Mouse (Mus musculus) embryonic fibroblast, embryonic 13.5 days (primary cell): Measurements from ENCODE around the gene Gm28048. TPM values are rescaled to one million over a fixed set of nuclear protein-coding genes. Genes with fewer than 3 reads are reported as not detected.

Experiments used
- H3K27ac ChIP-seq: 2 replicates; pipeline ENCODE4 v1.5.1; 2012; ENCODE audit warnings: low read length, control low read depth, inconsistent platforms; ENCODE audit not compliant: insufficient read depth
- H3K4me1 ChIP-seq: 2 replicates; pipeline ENCODE4 v1.6.1; 2011; ENCODE audit warnings: low read length; ENCODE audit not compliant: control insufficient read depth, insufficient read depth
- H3K4me3 ChIP-seq: 2 replicates; pipeline ENCODE4 v1.5.1; 2011; ENCODE audit warnings: mild to moderate bottlenecking, control low read depth, low read length; ENCODE audit not compliant: insufficient read depth
- CTCF ChIP-seq: IDR thresholded peaks from 2 replicates; pipeline ENCODE4 v1.5.1; 2011; ENCODE audit warnings: mild to moderate bottlenecking, control low read depth, low read length, moderate library complexity, borderline replicate concordance; ENCODE audit not compliant: insufficient read depth
- POLR2A ChIP-seq: IDR thresholded peaks from 2 replicates; pipeline ENCODE4 v1.6.1; 2011; ENCODE audit warnings: low read depth, mild to moderate bottlenecking, control low read depth, low read length, moderate library complexity
- polyA plus RNA-seq: library from polyadenylated mRNA; stranded (reverse); fragments of >200 nt; gene quantifications from 2 replicates; pipeline ENCODE4 v1.2.4, GENCODE M21; 2011; ENCODE audit warnings: low read depth; ENCODE audit not compliant: missing spikeins, insufficient read length

Gm28048 gene
- polyA plus RNA-seq, 1 experiment, result 14.1 TPM

DNA sequence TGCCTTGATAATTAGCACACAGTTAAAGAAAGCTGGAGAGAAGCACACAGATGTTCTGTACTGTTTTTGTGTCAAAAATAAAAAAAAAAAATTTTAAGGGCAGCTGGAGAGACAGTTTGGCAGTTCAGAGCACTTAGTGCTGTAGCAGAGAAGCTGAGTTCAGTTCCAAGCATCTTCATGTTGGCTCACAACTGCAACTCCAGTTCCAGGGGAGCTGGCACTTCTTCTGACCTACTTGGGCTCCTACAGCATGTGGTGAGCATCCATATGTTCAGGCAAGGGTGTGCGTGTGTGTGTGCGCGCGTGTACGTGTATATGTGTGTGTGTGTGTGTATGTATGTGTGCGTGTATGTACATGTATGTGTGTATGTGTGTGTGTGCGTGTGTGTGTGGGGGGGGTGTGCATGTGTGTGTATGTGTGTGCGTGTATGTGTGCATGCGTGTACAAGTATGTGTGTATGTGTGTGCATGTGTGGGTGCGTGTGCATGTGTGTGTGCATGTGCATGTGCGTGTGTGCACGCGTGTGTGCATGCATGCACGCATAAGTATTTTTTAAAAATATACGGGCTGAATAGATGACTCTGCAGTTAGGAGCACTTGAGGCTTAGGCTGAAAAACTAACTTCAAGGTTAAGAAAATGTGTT, 152.8 kb downstream of the Gm28048 start:
- peaks cover 9% of the 10 kb centered on the region for H3K4me1 ChIP-seq
- TF ChIP-seq POLR2A, result no peak
- no peak for TF ChIP-seq CTCF
- no peak overlapping the region for H3K4me3 ChIP-seq
- H3K27ac ChIP-seq, result no peak overlapping the region

DNA sequence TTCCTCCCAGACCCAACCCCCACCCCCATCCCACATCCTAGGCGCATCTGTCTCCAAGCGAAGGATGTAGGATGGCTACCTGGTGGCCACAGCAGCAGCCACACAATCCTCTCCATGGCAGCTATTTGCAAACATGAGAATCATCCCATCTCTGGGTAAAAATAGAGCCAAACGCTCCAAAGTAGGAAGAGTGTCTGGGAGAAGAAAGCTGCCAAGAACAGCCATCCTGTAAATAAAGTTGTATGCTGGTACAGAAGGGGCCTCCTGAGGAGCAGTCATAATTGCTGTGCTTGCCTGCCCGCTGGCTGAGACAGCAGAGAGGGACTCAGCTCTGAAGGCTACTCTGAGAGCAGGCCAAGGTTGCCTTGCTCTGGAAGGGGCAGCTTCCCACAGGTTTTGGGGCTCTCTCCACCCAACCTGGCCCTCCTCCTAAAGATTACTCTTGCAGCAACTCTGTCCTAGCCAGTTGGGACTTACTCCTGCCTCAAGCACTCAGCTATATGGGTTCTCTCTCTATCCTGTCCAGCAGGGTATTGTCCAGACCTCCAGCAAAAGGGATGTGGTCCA, 154.3 kb downstream of the Gm28048 start:
- Histone ChIP-seq H3K27ac (no peak overlapping the region), H3K4me3 (no peak overlapping the region), H3K4me1 (peaks cover 9% of the 10 kb centered on the region)
- TF ChIP-seq POLR2A (no peak), CTCF (no peak)

DNA sequence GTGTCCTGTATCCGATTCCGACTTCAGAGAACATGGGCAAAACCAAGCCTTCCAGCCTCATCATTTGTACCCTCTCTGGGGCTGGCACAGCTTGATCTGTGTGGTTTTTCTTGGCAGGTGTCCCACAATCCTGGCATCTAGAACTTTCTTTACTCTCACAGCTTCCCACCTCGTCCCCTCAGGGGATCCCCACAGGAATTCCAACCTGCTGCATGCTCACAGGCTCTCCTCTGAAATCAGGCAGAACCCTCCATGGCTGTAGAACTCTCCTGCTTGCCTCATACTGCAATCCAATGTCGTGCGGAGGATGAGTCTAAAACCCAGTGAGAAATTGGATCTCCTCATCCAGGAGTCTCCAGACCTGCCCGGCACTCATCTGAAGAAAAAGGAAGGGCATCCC, 155.2 kb downstream of the Gm28048 start:
- Histone ChIP-seq H3K4me1 (peaks cover 9% of the 10 kb centered on the region), H3K27ac (no peak overlapping the region), H3K4me3 (no peak overlapping the region)
- no peak for TF ChIP-seq CTCF
- no peak for TF ChIP-seq POLR2A

DNA sequence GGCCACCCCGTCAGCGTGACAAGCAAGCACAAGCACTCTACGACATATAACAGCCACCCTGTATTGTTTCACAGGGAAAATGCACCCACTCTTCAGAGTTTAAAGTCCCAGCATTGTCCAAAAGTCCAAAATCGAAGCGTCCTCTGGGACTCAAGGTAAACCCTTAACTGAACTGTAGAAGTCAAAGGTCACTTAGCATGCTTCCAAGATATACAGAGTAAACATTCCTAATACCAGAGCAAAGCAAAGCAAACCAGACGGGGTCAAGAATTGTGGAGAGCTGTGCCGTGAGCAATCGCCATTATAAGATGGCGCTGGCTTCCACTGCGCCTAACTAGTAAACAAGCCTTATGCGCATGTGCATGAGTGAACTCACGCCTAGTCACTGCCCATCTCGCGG, 155.8 kb downstream of the Gm28048 start:
- TF ChIP-seq CTCF (no peak), POLR2A (no peak)
- Histone ChIP-seq H3K4me1 (peaks cover 9% of the 10 kb centered on the region), H3K4me3 (no peak overlapping the region), H3K27ac (no peak overlapping the region)

DNA sequence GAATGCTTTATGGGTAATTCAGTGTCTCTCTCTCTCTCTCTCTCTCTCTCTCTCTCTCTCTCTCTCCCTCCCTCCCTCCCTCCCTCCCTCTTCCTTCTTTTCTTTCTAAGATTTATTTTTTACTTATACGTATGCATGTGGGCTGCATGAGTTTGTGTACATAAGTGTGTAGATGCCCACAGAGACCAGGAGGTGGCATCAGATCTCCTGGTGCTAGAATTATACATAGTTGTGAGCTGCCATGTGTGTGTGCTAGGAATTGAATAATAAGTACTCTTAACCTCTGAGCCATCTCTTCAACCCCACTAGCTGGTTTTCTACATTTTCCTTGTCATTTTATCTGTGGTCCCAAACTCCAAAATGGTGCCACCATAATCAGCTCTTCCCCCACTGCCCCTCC, 156.3 kb downstream of the Gm28048 start:
- Histone ChIP-seq H3K4me1 (peaks cover 5% of the 10 kb centered on the region), H3K4me3 (no peak overlapping the region), H3K27ac (no peak overlapping the region)
- TF ChIP-seq POLR2A (no peak), CTCF (no peak)

DNA sequence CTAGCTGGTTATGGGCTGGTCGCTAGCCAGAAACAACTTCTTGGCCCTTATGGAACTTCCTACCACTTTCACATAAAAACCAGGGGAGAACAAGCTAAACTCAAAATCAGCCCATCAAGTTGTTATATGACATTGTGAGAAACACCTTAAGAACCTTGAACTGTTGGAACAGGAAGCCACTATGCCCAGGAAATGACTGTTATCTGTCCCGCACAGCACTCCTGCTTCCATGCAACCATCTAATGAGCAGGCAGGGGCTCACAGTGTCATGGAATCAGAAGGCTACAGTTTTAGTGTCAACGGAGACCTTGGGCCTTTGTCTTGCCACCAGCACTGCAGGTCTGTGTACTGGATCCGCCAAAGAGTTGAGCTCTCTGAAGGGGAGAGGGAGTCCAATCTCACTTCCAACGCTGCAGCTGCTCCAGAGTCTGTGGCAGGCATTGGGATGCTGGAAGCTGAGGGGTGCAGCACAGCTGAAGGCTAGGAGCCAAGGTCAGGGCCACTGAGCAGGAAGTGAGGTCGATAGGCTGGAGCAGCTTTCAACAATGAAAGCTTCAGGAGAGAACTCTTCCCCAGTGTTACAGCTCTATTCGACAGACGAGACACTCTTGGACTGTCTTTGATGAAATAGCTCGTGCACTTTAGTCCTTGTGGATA, 157.7 kb downstream of the Gm28048 start:
- TF ChIP-seq CTCF (no peak), POLR2A (no peak)
- Histone ChIP-seq H3K4me3 (no peak overlapping the region), H3K4me1 (no peaks in the 10 kb centered on the region), H3K27ac (no peak overlapping the region)

DNA sequence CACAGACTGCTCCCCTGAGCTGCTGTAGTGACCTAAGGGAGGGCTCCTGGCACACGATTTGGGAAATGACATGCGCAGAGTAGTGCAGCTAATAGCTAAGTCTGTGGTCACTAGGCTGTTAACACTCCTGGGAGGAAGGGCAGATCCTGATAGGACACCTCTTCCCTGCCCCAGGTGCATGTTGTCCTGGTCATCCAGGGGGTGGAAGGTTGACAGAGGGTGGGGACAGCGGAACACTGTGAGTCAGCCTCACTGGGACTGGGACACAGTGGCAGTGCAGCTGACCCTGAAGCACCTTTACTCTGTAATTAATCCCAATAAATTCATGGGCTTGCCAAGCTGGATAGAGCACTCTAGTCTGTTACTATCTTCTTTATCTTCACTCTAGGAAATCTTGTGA, 160.6 kb downstream of the Gm28048 start:
- TF ChIP-seq CTCF, result no peak
- no peak for TF ChIP-seq POLR2A
- Histone ChIP-seq H3K4me1 (no peaks in the 10 kb centered on the region), H3K4me3 (no peak overlapping the region), H3K27ac (no peak overlapping the region)

DNA sequence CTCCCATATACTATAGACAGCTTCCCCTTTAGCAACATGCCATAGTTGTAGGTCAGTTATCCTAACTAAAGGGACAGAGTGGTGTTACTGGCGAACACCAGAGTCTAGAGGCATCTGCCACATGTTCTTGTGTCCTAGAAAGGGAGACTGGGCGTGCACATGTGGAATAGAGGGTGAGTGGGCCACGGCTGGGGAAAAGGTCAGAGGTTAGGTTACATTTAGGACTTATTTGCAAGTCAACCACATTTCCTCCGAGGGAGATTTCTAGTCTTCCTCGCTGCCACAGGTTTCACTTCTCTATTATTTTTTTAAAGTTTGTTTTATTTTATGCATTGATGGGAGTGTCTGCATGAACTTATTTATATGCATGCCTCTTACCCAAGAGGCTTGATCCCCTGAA, 163.5 kb downstream of the Gm28048 start:
- TF ChIP-seq CTCF, result no peak
- no peak for TF ChIP-seq POLR2A
- Histone ChIP-seq H3K27ac (no peak overlapping the region), H3K4me1 (no peaks in the 10 kb centered on the region), H3K4me3 (no peak overlapping the region)

DNA sequence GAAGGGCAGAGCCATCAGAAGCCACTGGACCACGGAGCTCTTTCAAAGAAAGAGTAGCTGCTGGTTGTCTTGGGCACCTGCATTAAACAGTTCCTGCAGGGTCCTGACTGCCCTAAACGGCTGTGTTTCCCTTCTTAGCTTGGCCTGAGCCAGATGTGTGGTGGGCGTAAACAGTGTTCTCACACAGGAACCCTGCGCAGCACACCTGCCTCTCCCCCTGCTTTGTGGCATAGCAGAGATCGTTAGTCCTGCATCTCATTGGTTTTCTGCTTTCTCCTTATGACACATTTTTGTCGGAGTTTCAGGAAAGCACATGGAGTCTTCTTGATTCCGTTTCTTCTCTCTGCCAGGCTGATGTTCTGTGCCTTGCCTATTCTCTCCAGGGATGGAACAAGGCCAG, 166.0 kb downstream of the Gm28048 start:
- Histone ChIP-seq H3K4me1 (no peaks in the 10 kb centered on the region), H3K27ac (no peak overlapping the region), H3K4me3 (no peak overlapping the region)
- TF ChIP-seq CTCF (no peak), POLR2A (no peak)

DNA sequence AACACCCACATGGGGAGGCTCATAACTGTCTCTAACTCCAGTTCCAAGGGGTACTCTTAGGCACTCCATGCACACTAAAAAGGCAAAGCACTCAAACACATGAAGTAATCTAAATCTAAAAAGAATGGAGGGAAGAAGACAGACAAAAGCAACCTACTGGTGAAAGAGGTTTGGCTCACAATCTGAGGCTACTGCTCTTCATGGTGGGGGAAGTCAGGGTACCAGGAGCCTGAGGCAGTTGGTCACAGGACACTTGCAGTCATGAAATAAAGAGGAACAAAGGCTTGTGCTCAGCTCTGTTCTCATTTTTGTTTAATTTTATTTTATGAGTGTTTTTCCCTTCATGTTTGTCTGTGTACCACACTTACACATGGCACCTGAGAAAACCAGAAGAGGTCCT, 166.7 kb downstream of the Gm28048 start:
- TF ChIP-seq POLR2A, result no peak
- no peak for TF ChIP-seq CTCF
- Histone ChIP-seq H3K27ac (no peak overlapping the region), H3K4me3 (no peak overlapping the region), H3K4me1 (no peaks in the 10 kb centered on the region)
